Mouse (Mus musculus) heart, embryonic 15.5 days (tissue): ENCODE measurements around the gene Trim21. TPM values are rescaled to one million over a fixed set of nuclear protein-coding genes. Genes with fewer than 3 reads are reported as not detected.

Experiments
- ATAC-seq: fragments of 200-750 bp; cut with Nextera tagmentation; replicated peaks from 2 replicates; pipeline ENCODE4 v1.8.0; 2017; ENCODE audit warnings: low read depth, moderate TSS enrichment; ENCODE audit not compliant: insufficient number of reproducible peaks, insufficient read depth, low FRiP score
- H3K27ac ChIP-seq: fragments of 300-500 bp; sonication (generic); 2 replicates; pipeline ENCODE4 v1.5.1; 2015; ENCODE audit warnings: mild to moderate bottlenecking, inconsistent platforms
- H3K27me3 ChIP-seq: fragments of 300-500 bp; sonication (generic); 2 replicates; pipeline ENCODE4 v1.6.1; 2015; ENCODE audit warnings: inconsistent platforms
- H3K36me3 ChIP-seq: fragments of 300-500 bp; sonication (generic); 2 replicates; pipeline ENCODE4 v1.6.1; 2015; ENCODE audit warnings: mild to moderate bottlenecking, inconsistent platforms
- H3K4me1 ChIP-seq: fragments of 300-500 bp; sonication (generic); replicated peaks from 2 replicates; pipeline ENCODE4 v1.6.1; 2015; ENCODE audit warnings: inconsistent platforms
- H3K4me2 ChIP-seq: fragments of 300-500 bp; sonication (generic); 2 replicates; pipeline ENCODE4 v1.6.1; 2015; ENCODE audit warnings: inconsistent platforms, mild to moderate bottlenecking, moderate library complexity
- H3K4me3 ChIP-seq: fragments of 300-500 bp; sonication (generic); 2 replicates; pipeline ENCODE4 v1.5.1; 2015; ENCODE audit warnings: mild to moderate bottlenecking, inconsistent platforms
- H3K9ac ChIP-seq: fragments of 300-500 bp; sonication (generic); 2 replicates; pipeline ENCODE4 v1.6.1; 2015; ENCODE audit warnings: mild to moderate bottlenecking, inconsistent platforms
- H3K9me3 ChIP-seq: fragments of 300-500 bp; sonication (generic); replicated peaks from 2 replicates; pipeline ENCODE4 v1.6.1; 2016; ENCODE audit warnings: inconsistent platforms
- WGBS: fragments of 180-500 bp; shearing (Covaris S2); methylation state at CpG from one replicate; pipeline ENCODE4 v1.1.7; 2015; ENCODE audit warnings: mixed read lengths; 5-methylcytosine and 5-hydroxymethylcytosine counted together
- polyA plus RNA-seq: library from polyadenylated mRNA; unstranded; fragments of >200 nt; fragmentation: Nextera tagmentation; extraction: Ambion mirVana; gene quantifications from 2 replicates; pipeline ENCODE4 v1.2.1, GENCODE M21; 2015

The Trim21 gene
- 0.68 and 0.84 TPM in 2 replicates for polyA plus RNA-seq

DNA sequence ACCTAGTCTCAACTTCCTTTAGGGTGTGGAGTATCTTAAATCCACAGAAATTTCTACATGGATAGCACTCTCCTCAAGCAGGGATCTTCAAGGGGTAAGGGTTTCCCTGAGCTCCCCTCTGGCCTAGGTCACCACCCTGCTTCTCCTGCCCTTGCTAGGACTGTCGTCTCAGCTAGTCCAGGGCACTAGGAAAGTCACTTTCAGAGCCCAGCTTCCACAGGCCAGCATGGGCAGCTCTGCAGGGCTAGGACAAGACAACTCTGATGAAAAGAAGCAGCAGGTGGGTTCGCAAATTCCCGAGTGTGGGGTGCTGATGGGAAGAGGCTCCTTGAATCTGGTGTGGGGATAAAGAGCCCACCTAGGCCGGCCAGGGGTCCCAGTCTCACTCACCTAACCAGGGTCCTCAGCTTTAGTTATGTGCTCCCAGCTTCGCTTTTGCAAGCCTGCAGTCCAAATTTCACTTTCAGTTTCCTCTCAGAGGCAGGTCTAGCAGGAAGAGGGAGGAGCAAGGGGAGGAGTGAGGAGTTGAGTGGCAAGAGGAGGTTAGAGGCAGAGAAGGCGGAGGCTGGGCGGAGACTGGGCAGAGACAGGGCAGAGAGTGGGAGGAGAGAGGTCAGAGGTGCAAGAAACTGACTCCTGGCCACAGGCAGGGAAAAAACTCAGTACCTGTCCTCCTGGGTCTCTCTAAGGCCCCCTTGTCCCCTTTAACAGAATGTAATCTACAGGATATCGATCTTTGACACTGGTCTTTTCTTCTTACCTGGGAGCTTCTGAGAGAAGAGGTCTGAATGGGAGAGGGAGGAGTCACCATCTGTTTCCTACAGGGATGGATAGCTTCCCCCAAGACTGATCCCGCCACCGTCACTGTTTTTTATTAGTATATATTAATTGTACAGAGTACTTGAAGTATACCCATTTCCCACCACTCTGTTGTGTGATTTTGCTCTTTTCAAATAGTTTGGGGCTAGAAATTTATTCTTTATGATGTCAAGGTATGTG is at the start of gene Trim21:
TSS of gene Trim21 (minus strand) at position 488 of the 999 bp plus-strand sequence.
- 24% methylated on average over 10 of the region's 10 CpGs for WGBS
- Histone ChIP-seq H3K4me2 (peak within 1 kb of the TSS; percentile 74), H3K9ac (peak within 1 kb of the TSS; percentile 57), H3K27me3 (no peaks in the 10 kb centered on the region), H3K36me3 (no peaks in the 10 kb centered on the region), H3K27ac (peak within 1 kb of the TSS; percentile 6; the same call in 1 of the 2 replicates), H3K9me3 (no peaks in the 10 kb centered on the region), H3K4me3 (peak within 1 kb of the TSS; percentile 61), H3K4me1 (peaks cover 12% of the 10 kb centered on the region)
- ATAC-seq, result peak; percentile 93

DNA sequence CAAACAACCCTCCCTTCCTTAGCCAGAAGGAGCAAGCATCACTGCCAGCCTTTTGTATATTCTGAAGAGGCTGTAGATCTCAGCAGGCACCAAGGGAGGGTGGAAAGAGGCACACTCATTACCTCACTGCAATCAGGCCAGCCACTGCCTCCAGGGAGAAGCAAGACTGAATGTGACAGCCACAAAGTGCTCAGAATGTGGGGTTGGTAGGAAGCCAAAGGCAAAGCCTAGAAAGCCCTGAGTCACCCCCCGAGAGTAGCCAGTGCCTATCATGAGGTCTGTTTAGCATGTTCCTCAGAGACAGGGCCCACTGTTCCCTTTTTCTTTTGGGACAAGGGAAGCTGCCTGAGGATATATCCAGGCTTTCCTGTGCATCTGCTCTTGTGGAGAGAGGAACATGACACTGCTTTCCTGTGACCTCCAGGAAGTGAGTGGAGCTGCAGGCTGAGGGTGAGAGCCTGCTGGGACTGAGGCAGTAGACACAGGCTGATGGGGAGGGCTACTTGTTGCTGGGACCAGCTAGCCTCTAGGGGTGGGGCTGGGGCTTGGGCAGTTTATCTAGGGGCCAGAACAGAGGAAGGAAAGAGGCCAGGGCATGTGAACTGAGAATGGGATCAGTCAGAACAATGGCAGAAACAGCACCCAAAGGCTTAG is 32.2 kb upstream of the Trim21 start, which contains the start of gene Olfr552:
TSS of gene Olfr552 (plus strand) at position 393 of the 654 bp plus-strand sequence.
- no peak within 1 kb of the TSS for H3K9ac ChIP-seq
- no peaks in the 10 kb centered on the region for H3K36me3 ChIP-seq
- WGBS, result 63% methylated on average over 1 of the region's 1 CpGs
- H3K27me3 ChIP-seq, result no peaks in the 10 kb centered on the region
- no peak within 1 kb of the TSS for H3K4me3 ChIP-seq
- no peaks in the 10 kb centered on the region for H3K4me1 ChIP-seq
- H3K27ac ChIP-seq, result no peak within 1 kb of the TSS
- no peak for ATAC-seq
- no peaks in the 10 kb centered on the region for H3K9me3 ChIP-seq
- no peak within 1 kb of the TSS for H3K4me2 ChIP-seq

DNA sequence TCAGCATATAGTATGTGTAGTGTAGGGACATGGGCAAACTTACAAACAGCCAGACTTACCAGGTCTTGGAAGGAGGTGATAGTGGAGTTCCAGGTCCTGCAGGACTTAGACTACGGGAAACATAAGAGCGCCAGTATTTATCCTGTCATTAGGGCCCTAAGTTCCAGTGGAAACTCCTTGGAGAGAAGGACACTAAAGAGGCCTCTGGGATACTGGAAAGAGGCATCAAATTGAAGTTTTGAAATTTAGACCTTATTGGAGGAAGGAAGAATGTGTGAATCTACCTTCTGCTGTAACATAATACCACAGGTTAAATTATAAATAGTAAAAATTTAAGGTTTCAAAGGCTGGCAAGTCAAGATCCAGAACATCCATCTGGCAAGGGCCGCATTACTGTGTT is 26.5 kb upstream of the Trim21 start, which contains the start of gene Olfr551:
TSS of gene Olfr551 (minus strand) at position 101 of the 400 bp plus-strand sequence.
- no peaks in the 10 kb centered on the region for H3K9me3 ChIP-seq
- H3K4me1 ChIP-seq, result no peaks in the 10 kb centered on the region
- H3K4me2 ChIP-seq, result no peak within 1 kb of the TSS
- no peak within 1 kb of the TSS for H3K9ac ChIP-seq
- no peaks in the 10 kb centered on the region for H3K36me3 ChIP-seq
- H3K4me3 ChIP-seq, result no peak within 1 kb of the TSS
- H3K27ac ChIP-seq, result no peak within 1 kb of the TSS
- 84% methylated on average over 3 of the region's 3 CpGs for WGBS
- ATAC-seq, result no peak
- H3K27me3 ChIP-seq, result no peaks in the 10 kb centered on the region

DNA sequence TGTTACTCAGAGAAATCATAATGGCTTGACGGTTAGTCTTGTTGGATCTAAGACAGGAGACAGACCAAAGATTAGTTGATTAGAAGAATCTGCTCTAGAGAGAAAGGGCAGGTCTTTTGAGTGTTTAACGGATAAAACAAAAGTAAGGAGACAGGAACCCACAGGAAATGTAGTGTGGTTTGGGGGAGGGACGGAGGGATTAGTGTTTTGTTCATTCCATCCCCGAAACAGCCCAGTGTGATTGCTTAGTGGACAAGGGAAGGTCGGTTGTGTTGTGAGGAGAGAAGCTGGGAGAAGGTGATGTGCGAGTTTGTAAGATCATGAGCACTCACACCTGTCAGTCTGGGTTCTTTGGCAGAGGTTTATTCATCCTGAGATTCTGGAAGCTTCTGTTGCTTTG is 10.7 kb upstream of the Trim21 start:
- Histone ChIP-seq H3K9ac (no peak overlapping the region), H3K27me3 (no peaks in the 10 kb centered on the region), H3K9me3 (no peaks in the 10 kb centered on the region), H3K4me3 (no peak overlapping the region), H3K36me3 (no peaks in the 10 kb centered on the region), H3K4me2 (no peak overlapping the region), H3K27ac (no peak overlapping the region), H3K4me1 (no peaks in the 10 kb centered on the region)
- 59% methylated on average over 6 of the region's 6 CpGs for WGBS
- ATAC-seq, result no peak

DNA sequence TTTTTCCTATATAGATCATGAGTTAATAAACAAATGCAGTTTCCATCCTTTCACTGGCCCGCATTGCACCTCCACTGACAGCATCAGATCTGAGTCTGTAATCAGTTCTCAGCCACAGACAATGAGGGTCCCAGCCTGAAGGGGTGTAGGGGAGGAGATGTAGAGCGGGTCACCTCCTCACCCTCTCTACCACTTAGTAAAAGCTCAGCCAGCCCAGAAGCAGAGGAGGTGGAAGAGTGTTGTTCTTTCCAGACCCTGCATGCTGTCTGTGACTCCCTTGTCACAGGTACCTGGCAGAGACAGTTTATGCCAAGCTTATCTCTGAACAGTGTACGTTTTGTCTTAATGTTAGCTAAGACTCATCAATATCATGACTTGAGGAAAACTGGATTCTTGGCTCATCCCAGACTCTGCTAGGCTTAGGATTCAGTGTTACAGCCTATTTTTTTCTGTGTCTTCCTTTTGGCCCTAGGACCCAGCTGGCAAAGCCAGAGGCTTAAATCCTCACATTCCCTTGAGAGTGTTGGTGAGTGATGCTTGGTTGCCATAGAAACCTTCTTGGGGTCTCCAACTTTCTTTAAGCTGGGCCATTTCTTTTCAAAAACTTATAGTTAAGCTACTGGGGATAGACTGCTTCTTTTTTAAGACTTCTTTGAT is 8.0 kb upstream of the Trim21 start:
- Histone ChIP-seq H3K27me3 (no peaks in the 10 kb centered on the region), H3K9me3 (no peaks in the 10 kb centered on the region), H3K27ac (no peak overlapping the region), H3K36me3 (no peaks in the 10 kb centered on the region), H3K4me3 (no peak overlapping the region), H3K9ac (no peak overlapping the region), H3K4me2 (no peak overlapping the region), H3K4me1 (no peaks in the 10 kb centered on the region)
- WGBS, result 60% methylated on average over 3 of the region's 3 CpGs
- no peak for ATAC-seq

DNA sequence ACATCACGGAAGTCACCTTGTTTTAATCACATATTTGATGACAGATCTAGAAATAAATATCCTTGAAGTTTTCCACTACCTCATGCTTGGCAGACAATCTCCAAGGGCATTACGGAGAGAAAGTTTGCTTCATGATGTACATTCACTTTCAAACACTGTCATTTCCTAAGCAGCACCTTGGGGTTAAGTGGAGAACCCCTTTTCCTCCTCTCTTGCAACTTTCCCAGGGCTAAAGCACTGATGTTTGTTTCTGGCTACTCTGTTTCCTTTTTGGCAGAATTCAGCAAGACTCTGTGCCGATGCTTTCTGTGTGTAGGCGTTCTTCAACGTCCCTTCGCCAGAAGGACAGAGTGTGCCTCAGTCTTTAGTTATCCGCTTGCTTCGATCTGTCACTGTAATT is 5.9 kb upstream of the Trim21 start, which contains the start of gene Olfr550:
TSS of gene Olfr550 (plus strand) at position 301 of the 400 bp plus-strand sequence.
- H3K9me3 ChIP-seq, result no peaks in the 10 kb centered on the region
- no peaks in the 10 kb centered on the region for H3K36me3 ChIP-seq
- H3K27me3 ChIP-seq, result no peaks in the 10 kb centered on the region
- H3K4me2 ChIP-seq, result no peak within 1 kb of the TSS
- ATAC-seq, result no peak
- H3K4me1 ChIP-seq, result no peaks in the 10 kb centered on the region
- no peak within 1 kb of the TSS for H3K4me3 ChIP-seq
- 83% methylated on average over 8 of the region's 8 CpGs for WGBS
- H3K9ac ChIP-seq, result no peak within 1 kb of the TSS
- H3K27ac ChIP-seq, result no peak within 1 kb of the TSS

DNA sequence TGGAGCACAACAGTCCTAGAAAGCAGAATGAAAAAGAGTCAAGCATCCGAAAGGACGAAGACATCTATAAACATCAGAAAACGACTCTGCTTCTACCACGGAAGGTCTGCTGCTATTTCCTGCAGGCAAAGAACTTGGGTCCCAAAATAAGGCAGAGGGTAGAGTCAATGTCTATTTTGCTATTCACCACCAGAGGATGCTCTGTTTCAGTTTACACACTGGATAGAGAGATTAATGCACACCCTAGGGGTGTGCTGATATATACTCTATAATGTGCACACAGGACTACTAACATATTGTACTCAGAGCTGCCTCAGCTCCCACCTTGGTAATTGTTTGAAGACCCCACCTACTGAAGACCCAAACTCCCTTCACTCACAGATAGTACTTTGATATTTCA is 933 bp upstream of the Trim21 start:
- Histone ChIP-seq H3K9ac (no peak overlapping the region), H3K4me3 (no peak overlapping the region), H3K27me3 (no peaks in the 10 kb centered on the region), H3K36me3 (no peaks in the 10 kb centered on the region), H3K27ac (no peak overlapping the region), H3K4me1 (peaks cover 12% of the 10 kb centered on the region), H3K9me3 (no peaks in the 10 kb centered on the region), H3K4me2 (no peak overlapping the region)
- ATAC-seq, result no peak
- WGBS, result 86% methylated on average over 4 of the region's 4 CpGs

DNA sequence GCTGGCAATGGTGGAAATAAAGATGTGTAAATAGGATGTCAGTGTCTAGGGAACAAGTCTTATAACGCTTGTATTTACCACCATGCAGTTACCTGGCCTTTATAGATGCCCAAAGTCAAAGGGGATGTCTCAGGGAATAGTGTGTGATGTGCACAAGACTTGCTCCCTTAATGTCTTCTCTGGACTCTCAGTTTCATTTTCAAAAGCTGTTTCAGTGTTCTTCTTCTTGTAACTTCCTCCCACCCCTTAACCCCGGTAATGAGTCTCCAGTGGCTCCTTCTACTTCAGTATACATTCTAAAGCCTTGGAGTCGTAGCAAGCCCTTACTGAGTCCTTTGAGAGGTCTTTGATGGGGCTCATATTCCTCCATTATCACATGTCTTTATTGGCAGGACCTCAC is 12.0 kb downstream of the Trim21 start:
- no peak overlapping the region for H3K4me3 ChIP-seq
- no peaks in the 10 kb centered on the region for H3K9me3 ChIP-seq
- no peak overlapping the region for H3K9ac ChIP-seq
- ATAC-seq, result no peak
- no peaks in the 10 kb centered on the region for H3K27me3 ChIP-seq
- H3K4me1 ChIP-seq, result no peaks in the 10 kb centered on the region
- no peak overlapping the region for H3K4me2 ChIP-seq
- 70% methylated on average over 3 of the region's 3 CpGs for WGBS
- no peaks in the 10 kb centered on the region for H3K36me3 ChIP-seq
- no peak overlapping the region for H3K27ac ChIP-seq

DNA sequence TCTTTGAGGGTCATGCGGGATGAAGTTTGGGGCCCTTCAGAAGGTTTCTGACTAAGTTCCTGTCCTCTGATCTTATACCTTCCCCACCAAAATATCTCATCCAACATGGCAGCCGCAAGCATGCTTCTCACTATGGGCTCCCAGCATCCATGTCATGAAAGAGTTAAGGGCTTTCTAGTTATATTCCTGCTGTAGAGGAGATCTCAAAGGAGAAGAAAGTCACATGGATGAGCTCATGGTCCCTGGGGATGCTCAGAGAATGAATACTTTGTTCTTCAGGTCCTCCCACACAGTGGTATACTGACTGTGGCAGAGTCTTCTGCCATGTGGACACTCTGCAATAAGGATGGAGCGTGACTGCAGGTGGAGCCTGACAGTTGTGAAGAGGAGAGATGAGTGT is 15.7 kb downstream of the Trim21 start, which contains the start of gene Olfr549:
TSS of gene Olfr549 (plus strand) at position 301 of the 400 bp plus-strand sequence.
- no peaks in the 10 kb centered on the region for H3K36me3 ChIP-seq
- H3K4me1 ChIP-seq, result no peaks in the 10 kb centered on the region
- no peak within 1 kb of the TSS for H3K9ac ChIP-seq
- no peaks in the 10 kb centered on the region for H3K27me3 ChIP-seq
- no peaks in the 10 kb centered on the region for H3K9me3 ChIP-seq
- 80% methylated on average over 3 of the region's 3 CpGs for WGBS
- no peak for ATAC-seq
- H3K4me2 ChIP-seq, result no peak within 1 kb of the TSS
- no peak within 1 kb of the TSS for H3K4me3 ChIP-seq
- H3K27ac ChIP-seq, result no peak within 1 kb of the TSS

DNA sequence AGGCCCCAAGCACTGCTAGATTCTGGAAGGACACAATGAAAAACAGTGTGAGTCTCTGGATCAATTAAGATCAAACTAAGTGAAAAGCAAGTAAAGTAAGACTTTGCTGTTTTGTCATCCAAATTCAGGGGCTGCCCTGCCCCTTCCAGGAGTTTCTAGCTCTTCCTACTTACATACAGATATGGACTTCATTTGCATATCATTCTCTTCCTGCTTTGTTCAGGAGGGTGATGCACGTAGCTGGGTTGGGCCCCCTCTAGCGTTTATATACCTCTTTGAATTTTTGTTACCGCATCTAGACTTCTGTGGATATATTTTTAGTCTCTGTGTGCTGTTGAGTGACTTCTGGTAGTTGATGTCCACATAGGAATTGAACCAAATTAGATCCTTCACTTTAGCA is 24.0 kb downstream of the Trim21 start:
- WGBS, result 43% methylated on average over 3 of the region's 3 CpGs
- H3K4me1 ChIP-seq, result no peaks in the 10 kb centered on the region
- no peak overlapping the region for H3K27ac ChIP-seq
- H3K4me3 ChIP-seq, result no peak overlapping the region
- no peak overlapping the region for H3K4me2 ChIP-seq
- H3K9ac ChIP-seq, result no peak overlapping the region
- ATAC-seq, result no peak
- H3K9me3 ChIP-seq, result no peaks in the 10 kb centered on the region
- H3K36me3 ChIP-seq, result no peaks in the 10 kb centered on the region
- no peaks in the 10 kb centered on the region for H3K27me3 ChIP-seq

DNA sequence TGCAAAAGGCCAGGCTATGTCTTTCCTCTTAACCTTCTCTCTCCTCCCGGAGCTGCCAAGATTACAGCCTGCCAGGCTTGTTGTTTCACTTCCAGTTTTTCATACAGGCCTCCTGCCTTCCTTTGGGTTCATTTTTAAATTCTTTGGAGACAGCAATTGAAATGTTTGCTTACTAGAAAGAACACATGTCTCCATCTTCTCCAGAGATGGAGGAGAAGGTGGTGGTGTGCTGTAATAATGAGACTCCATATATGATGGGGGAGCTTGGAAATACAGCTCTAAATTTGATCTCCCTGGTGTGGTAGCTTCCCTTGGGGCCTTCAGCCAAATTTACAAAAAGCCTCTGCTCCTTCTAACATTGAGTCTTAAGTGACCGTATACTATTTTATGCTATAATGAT is 24.7 kb downstream of the Trim21 start, which contains the start of gene Olfr548-ps1:
TSS of gene Olfr548-ps1 (plus strand) at position 301 of the 400 bp plus-strand sequence.
- no peak within 1 kb of the TSS for H3K4me2 ChIP-seq
- no peaks in the 10 kb centered on the region for H3K27me3 ChIP-seq
- H3K36me3 ChIP-seq, result no peaks in the 10 kb centered on the region
- no peak within 1 kb of the TSS for H3K9ac ChIP-seq
- no peak within 1 kb of the TSS for H3K27ac ChIP-seq
- H3K4me3 ChIP-seq, result no peak within 1 kb of the TSS
- H3K4me1 ChIP-seq, result no peaks in the 10 kb centered on the region
- no peak for ATAC-seq
- no peaks in the 10 kb centered on the region for H3K9me3 ChIP-seq
- WGBS, result 80% methylated on average over 2 of the region's 2 CpGs
